Mouse (Mus musculus) liver, adult 2 months (tissue): Measurements from ENCODE around the gene Cyb5b.

Experiments used
- CTCF ChIP-seq: fragments of 200-500 bp; IDR thresholded peaks from 2 replicates; pipeline ENCODE4 v1.5.1; 2011; ENCODE audit warnings: low read depth, low read length, control low read depth
- POLR2A ChIP-seq: fragments of 200-500 bp; IDR thresholded peaks from 2 replicates; pipeline ENCODE4 v1.6.1; 2011; ENCODE audit warnings: low read length, control low read depth; ENCODE audit not compliant: insufficient read depth; ENCODE audit errors: extremely low read depth

- TF ChIP-seq CTCF (no peak), POLR2A (no peak)
These were observed 10.6 kb upstream of the Cyb5b start for GRCm38 (mm10) chr8:107139704-107140470.
